Mouse (Mus musculus) cortical plate, adult 2 months (tissue): ENCODE measurements around the gene Scand1.

Experiments
- CTCF ChIP-seq: fragments of 200-500 bp; IDR thresholded peaks from 2 replicates; pipeline ENCODE4 v1.5.1; 2011; ENCODE audit warnings: mild to moderate bottlenecking, control low read depth, low read length; ENCODE audit not compliant: insufficient read depth; ENCODE audit errors: extremely low read depth
- POLR2A ChIP-seq: fragments of 200-500 bp; IDR thresholded peaks from 2 replicates; pipeline ENCODE4 v1.6.1; 2011; ENCODE audit warnings: mild to moderate bottlenecking, low read length, control low read depth; ENCODE audit not compliant: insufficient read depth; ENCODE audit errors: extremely low read depth

DNA sequence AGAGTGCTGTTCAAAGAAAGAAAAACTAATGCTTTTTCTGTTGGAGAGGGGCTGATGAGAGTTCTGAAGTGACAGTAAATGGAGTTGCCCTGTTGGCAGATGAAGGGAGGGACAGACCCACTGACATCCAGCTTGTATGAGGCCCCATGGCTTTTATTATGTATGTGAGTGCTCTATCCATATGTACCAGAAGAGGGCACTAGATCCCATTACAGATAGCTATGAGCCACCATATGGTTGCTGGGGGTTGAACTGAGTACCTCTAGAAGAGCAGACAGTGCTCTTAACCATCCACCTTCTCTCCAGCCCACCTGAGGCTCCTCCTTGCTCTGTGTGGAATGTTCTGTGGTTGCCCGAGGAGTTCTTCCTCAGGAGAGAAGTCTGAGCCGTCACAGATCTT is 6.7 kb downstream of the Scand1 start:
- TF ChIP-seq CTCF, result peak; percentile 55
- TF ChIP-seq POLR2A, result no peak
